Mouse (Mus musculus) heart, postnatal 25 days (tissue): Measurements from ENCODE around the gene Gm765. TPM values are rescaled to one million over a fixed set of nuclear protein-coding genes. Genes with fewer than 3 reads are reported as not detected.
A peak's percentile ranks its signal among the peaks of the same experiment; 100 is the strongest.

Experiments used
- DNase-seq: peaks from one replicate; pipeline ENCODE4 v3.0.0; 2022; ENCODE audit warnings: low spot score
- intact Hi-C: fragments of 180-260 bp; cut with DNase I; formaldehyde crosslinking; loops from one replicate; pipeline ENCODE4 v1.15.1; 2025
- total RNA-seq, 2 experiments: library from RNA; stranded (reverse); gene quantifications; 2 replicates each; pipeline ENCODE4 v1.2.3; 2021

Gm765 gene
- total RNA-seq, result not detected

GRCm38 (mm10) chr6:98342654-98343053 is at the start of gene Gm765:
Gene Gm765, minus strand, starts transcription at chr6:98342754.
- no peak for DNase-seq
- intact Hi-C loops, result no loop called here

- DNase-seq, result no peak
- intact Hi-C loops, result loop anchor here (10.0 kb wide), 1 partner anchor 621 kb away; no protein-coding TSS in a partner anchor
These were observed 42.9 kb upstream of the Gm765 start for GRCm38 (mm10) chr6:98385487-98385886.

- intact Hi-C loops, result loop anchor here (5.0 to 10.0 kb wide), 2 partner anchors 112 to 620 kb away; no protein-coding TSS in a partner anchor
- no peak for DNase-seq
These were observed 41.9 kb upstream of the Gm765 start for GRCm38 (mm10) chr6:98384431-98384830.

- DNase-seq, result no peak
- intact Hi-C loops, result loop anchor here (2.0 to 10.0 kb wide), 4 partner anchors 111 to 619 kb away; no protein-coding TSS in a partner anchor
These were observed 40.9 kb upstream of the Gm765 start for GRCm38 (mm10) chr6:98383411-98383810.

GRCm38 (mm10) chr6:98366199-98366598 is 23.6 kb upstream of the Gm765 start:
- intact Hi-C loops, result no loop called here
- no peak for DNase-seq

- intact Hi-C loops, result no loop called here
These were observed 12.7 kb upstream of the Gm765 start for GRCm38 (mm10) chr6:98355271-98355670.

GRCm38 (mm10) chr6:98353285-98353684 is 10.7 kb upstream of the Gm765 start:
- no peak for DNase-seq
- intact Hi-C loops, result no loop called here

More at GRCm38 (mm10) chr6:98355271-98355670, 12.7 kb upstream of the Gm765 start:
- no peak for DNase-seq

- DNase-seq, result no peak
- intact Hi-C loops, result no loop called here
These were observed 9.8 kb downstream of the Gm765 start for GRCm38 (mm10) chr6:98332714-98333113.

- intact Hi-C loops, result no loop called here
- no peak for DNase-seq
These were observed 30.9 kb downstream of the Gm765 start for GRCm38 (mm10) chr6:98311659-98312058.

- intact Hi-C loops, result no loop called here
- peak; percentile 13 for DNase-seq
These were observed 34.9 kb downstream of the Gm765 start for GRCm38 (mm10) chr6:98307647-98308046.

- no peak for DNase-seq
- intact Hi-C loops, result no loop called here
These were observed 35.4 kb downstream of the Gm765 start for GRCm38 (mm10) chr6:98307159-98307558.

GRCm38 (mm10) chr6:98292064-98292463 is 50.5 kb downstream of the Gm765 start:
- no peak for DNase-seq
- intact Hi-C loops, result no loop called here

GRCm38 (mm10) chr6:98288316-98288715 is 54.2 kb downstream of the Gm765 start:
- intact Hi-C loops, result no loop called here
- DNase-seq, result no peak

GRCm38 (mm10) chr6:98287521-98287920 is 55.0 kb downstream of the Gm765 start:
- intact Hi-C loops, result no loop called here
- no peak for DNase-seq

- intact Hi-C loops, result no loop called here
- no peak for DNase-seq
These were observed 57.4 kb downstream of the Gm765 start for GRCm38 (mm10) chr6:98285190-98285589.

- no peak for DNase-seq
- intact Hi-C loops, result no loop called here
These were observed 59.8 kb downstream of the Gm765 start for GRCm38 (mm10) chr6:98282791-98283190.

GRCm38 (mm10) chr6:98271553-98271952 is 71.0 kb downstream of the Gm765 start:
- intact Hi-C loops, result loop anchor here (5.0 to 10.0 kb wide), 3 partner anchors 111 to 1331 kb away; no protein-coding TSS in a partner anchor
- DNase-seq, result no peak

GRCm38 (mm10) chr6:98262961-98263360 is 79.6 kb downstream of the Gm765 start:
- DNase-seq, result no peak
- intact Hi-C loops, result no loop called here

- no peak for DNase-seq
- intact Hi-C loops, result no loop called here
These were observed 83.5 kb downstream of the Gm765 start for GRCm38 (mm10) chr6:98259016-98259415.

- intact Hi-C loops, result no loop called here
- no peak for DNase-seq
These were observed 96.1 kb downstream of the Gm765 start for GRCm38 (mm10) chr6:98246449-98246848.

GRCm38 (mm10) chr6:98243186-98243585 is 99.4 kb downstream of the Gm765 start:
- no peak for DNase-seq
- intact Hi-C loops, result no loop called here

- intact Hi-C loops, result no loop called here
These were observed 101.8 kb downstream of the Gm765 start for GRCm38 (mm10) chr6:98240561-98241272.

More at GRCm38 (mm10) chr6:98240561-98241272, 101.8 kb downstream of the Gm765 start:
- no peak for DNase-seq
